Mouse (Mus musculus): ENCODE measurements at regions not wholly inside any gene's neighbourhood (a gene's known extent, or its start where the extent isn't known, plus 50 kb on each side); places are given as distances from the start of the nearest gene placed in this dataset.

DNA sequence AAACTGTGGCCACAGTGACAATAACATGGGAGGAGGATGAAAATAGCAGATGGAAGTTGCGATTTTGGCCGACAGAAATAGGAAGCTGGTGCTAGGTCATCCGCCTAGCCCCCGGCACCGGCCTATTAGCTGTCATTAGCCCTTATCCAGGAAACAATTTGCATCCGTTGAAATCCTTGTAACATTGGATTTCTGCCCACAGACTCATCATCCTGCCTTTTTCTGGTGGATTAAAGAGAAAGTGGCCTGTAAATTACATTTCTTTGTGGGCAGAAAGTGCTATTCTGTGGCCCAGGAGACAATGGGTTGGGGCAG is 261.1 kb upstream of the Gm10131 start:
- peak in 1 of 2 experiments; percentile 32 for DNase-seq

DNA sequence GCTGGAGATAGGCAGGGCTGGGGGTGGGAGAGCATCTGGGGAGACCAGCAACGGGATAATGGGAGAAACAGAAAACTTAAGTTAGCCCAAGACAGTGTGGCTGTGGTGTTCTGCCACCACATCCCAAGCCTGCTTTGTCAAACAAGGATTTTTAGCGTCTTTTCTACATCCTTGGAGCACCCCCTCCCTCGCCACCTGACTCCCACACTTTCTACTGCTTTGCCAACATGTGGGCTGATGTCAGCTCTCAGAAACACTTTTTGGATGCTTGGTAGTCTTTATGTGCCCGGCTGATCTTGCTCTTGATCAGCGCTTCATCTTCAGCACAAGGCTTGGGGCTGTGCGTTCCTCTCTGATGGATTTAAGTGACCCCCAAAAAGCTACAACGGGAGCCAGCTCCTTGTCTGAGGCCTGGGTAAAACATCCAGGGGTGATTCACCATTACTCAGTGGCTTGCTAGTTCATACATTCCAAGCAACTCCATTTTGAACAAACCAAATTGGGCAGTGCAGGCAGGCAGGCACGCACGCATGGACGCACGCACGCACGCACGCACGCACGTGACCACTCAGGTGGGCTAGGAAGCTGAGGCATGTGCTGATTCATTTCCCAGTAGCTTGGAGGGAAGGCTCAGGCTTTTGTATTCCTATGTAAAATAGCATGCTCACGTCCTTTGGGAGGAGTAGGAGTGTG is 260.6 kb upstream of the Gm10131 start:
- no peak for DNase-seq

DNA sequence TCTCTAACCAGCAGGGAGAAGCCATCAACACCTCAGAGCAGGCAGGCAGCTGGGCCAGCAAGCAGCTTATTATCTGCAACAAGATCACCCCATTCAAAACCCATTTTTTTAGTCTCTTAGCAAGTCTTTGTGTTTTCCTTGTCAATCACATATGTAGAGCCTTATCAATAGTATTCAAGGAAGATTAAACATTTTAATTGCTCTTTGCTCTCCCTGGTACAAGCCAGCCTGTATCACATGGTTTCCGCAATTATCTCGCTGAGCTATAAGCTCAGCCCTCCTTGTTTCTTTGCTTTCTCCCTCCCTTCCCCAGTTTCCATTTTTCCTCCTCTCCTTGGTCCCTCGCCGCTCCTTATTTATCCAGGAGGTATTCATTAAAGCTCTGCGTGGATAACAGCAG is 259.9 kb upstream of the Gm10131 start:
- no peak for DNase-seq

DNA sequence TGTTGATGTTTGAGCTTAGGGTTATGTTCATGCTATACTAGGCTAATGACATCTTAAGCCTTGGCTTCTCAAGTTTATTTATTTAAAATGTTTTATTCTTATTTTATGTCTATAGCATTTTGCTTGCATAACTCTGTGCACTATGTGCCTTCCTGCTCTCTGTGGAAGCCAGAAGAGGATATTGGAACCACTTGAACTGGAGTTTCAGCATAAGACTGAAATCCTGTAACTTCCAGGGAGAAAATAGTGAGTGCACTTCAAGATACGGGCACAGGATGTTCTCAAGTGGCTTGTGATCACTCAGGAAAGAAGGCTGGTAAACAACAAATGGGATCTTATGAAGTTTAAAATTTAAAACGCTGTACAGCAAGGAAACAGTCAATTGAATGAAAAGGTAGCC is 257.0 kb upstream of the Gm10131 start:
- no peak for DNase-seq

DNA sequence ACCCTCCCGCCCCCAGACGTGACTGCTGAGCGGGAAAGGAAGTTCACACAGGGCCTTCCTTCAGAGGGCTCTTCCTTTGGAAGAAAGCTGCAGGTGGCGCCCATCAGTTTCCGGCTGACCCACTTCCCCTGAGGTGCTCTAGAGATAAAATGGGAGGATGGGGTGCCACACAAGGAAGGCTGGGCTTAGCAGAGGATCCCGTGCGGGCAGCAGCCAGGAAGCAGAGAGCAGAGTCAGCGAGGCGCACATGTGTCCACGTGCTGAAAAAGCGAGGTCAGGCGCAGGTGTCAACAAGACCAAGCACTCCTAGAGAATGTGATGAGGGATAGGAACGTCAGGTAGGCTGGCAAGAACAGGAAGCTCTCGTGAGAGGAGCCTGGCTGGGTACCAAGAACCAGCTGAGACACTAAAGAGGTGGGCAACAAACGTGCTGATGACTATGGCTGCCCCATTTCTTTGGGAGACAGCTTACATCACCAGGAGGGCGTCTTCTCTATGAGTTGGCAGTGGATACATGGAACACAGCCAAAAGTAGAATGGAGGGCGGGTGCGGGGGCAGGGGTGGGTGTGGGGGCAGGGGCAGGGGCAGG is 253.0 kb upstream of the Gm10131 start:
- no peak for DNase-seq

DNA sequence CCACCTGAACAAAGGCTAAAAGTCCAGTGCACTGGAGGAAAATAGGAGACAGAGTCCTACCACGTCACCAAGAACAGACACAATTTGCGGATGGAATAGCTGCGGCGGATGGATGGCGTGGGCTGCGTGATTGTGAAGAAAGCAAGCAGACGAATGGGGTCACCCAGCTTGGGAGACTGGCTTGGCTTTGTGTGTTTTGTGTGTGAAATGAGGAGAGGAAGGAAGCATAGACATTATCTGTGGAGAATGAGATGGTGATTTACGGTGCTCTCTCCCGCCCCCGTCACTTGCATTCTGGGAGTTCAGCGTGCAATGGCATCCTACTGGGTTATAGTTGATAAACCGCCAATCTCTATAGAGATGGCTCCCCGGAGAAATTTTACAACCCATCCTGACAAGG is 252.1 kb upstream of the Gm10131 start:
- DNase-seq: no peak

DNA sequence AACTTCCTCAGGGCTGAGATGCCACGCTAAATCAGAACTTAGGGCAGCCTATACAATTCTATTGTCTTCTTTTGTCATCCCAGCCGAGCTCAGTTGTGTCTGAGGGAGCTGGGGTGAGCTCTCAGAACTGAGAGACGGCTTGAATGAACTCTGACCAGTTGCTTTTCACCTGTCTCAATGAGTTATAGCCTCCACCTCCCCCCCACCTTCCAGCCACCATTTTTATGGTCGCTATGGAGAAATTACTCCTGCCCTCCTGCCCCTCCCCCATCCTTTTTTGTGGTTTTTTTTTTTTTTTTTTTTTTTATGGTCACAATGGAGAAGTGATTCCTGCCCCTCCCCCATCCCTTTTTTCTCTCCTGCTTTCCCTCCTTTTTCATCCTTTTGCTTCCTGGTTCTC is 251.6 kb upstream of the Gm10131 start:
- DNase-seq: no peak

DNA sequence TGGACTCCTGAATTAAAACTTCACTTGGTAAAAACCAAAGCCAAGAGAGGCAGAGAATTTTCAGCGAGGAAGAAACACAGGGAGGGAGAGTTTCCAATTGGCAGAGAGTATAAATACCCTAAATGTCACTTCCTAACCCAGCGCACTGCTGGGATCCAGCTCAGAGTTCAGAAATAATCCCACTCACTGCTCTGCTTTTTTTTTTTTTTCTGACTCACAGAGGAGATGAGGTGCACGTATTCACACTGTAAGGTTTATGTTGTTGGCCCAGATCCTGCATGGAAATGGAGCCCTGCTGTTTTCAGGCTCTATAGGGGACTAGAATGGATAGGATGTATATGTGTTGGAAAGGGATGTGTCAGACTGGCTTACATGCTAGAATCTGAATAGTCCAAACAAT is 249.8 kb upstream of the Gm10131 start:
- no peak for DNase-seq

DNA sequence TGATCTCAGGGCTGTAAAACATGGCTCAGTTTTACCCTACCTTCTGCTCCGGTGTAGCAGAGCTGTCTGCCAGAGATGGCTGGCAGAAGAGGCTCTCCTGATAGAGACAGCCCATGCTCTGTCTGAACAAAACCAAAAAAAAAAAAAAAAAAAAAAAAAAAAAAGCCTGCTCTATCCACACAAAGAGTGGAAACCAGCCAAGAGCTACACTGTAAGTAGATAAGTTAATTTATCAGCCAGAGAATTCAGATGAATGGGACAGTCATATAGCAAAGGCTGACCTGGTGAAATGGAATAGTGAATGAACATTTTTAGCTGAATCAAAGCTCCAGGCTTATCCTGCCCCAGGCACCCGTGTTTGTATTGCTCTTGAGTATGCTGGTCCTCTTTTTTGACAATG is 248.2 kb upstream of the Gm10131 start:
- no peak for DNase-seq

DNA sequence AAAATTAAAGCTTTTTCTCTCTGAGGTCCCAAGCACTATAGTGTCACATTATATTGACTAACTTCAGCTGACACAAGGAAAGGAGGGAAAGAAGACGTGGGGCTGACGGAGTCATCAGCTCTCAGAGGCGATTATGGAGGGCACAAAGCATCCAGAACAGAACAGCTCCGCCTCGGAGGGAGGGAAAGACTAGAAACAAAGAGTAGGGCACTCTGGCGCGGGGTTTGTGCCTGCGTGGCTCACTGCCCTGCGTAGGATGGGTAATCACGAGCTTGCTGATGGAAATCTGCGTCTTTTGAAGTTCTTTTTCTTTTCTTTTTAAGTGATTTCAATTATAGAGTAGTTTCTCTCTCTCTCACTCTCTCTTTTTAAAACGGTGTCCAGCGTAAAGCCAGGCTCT is 243.5 kb upstream of the Gm10131 start:
- no peak for DNase-seq

DNA sequence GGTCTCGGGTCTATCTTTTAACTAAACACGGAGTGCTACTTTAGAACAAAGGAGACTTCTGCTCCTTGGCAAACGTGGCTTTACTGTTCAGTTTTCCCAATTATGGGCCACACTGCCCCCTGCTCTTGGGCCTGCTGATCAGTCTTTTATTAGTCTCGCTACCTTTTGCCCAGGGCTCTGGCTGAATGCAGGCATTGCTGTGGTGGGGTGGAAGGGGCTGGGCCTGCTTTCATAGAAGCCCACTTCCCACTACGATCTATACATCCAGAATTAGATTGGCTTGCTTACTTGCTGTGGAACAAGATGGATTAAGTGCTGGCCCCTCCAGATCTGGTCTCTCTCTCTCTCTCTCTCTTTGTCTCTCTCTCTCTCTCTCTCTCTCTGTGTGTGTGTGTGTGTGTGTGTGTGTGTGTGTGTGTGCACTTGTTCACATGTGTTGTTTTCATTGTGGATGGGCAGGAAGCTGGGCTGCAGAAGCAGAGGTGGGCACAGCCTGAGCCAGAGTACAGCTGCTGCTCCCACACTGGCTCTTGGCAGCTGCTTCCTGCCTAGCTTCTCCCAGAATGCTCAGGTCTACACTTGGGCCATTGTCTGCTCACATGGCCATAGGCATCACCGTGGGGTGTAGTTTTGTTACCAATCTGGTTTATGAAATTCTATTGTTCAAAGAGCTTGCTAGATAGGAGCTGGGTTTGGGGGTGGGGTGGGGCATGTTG is 241.8 kb upstream of the Gm10131 start:
- no peak for DNase-seq

DNA sequence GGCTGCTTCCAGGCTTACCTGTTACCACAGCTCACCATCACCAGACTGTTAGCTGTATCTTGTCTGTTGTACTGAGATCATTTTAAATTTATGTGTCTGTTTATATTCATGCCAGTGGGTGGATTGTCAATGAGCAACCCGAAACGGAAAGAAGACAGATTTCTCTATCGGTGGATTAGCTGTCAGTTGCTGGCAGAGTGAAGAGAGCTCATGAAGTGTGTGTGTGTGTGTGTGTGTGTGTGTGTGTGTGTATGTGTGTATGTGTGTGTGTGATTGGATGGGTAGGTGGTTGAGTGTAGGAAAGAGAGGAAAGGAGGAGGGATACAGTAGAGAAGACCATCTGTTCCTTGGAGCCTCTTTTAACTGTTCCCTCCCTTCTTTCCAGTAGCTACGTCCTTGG is 223.3 kb upstream of the Gm10131 start:
- DNase-seq: no peak

DNA sequence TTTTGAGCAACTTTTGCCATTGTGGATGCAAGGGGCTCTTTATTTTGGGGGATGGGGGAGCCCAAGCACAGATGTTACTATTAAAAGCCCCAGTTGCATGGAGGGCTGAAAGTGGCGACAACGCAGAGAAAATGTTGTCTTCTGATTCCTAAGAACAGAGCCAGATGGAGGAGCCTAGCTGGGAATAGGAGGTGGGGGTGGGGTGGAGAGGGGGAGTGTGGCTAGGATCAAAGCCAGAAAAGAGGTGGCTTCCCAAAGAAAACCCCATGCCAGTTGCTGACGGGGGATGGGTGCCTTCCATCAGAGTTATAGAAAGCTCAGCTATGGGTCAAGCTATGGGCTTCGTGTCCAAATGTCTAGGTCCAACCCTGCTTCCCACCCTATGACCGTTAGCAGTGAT is 220.1 kb upstream of the Gm10131 start:
- no peak for DNase-seq

DNA sequence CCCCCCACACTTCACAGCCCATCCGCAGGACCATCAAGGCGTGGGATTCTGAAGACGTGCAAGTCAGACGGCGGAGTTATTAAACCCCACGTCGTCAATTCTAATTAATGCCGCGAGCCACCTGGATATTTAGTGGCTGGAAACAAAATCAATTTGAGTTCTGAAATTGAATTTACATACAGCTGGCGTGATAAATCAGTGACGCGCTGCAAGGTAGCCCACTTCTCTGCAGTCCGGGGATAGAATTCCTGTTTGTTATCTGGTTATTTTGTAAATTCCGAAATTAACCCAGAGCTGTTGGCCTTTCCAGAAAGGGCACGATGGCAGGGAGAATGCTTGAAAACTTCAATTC is 215.1 kb upstream of the Gm10131 start:
- DNase-seq: no peak

DNA sequence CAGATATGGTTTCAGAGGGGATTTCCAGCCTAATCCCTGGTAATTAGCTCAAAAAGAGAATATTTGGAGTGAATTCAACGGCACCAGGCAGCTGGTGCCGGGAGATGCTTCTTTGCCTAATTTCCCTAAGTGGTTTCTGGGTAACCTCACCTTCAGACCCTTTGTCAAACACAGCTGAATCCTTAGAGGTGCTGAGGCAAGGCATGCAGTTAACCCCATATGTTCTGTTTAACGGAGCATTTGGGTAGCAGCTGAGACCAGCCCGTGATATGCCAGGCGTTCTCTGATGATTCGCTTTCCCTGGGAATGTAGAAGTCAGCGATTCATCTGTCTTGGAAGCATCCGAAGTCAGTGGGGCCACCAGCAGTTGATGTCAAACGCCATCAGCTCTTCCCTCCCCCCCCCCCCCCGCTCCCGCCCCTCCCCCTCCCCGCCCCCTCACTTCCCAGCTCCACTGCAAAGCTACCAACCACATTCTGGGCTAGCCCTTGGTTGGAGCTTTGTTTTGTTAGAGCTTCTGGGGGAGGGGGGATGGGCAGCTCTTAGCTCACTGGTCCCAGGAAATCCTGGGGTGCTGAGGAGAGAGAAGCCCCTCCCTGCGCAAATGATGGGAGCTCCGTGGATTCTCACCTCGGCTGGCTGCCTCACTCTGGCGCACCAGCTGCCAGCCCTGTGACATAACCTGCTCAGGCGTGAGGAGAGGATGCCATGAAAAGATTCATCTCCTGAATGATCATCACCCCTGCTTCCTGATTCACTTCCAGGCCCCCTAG is 214.5 kb upstream of the Gm10131 start:
- DNase-seq: no peak

DNA sequence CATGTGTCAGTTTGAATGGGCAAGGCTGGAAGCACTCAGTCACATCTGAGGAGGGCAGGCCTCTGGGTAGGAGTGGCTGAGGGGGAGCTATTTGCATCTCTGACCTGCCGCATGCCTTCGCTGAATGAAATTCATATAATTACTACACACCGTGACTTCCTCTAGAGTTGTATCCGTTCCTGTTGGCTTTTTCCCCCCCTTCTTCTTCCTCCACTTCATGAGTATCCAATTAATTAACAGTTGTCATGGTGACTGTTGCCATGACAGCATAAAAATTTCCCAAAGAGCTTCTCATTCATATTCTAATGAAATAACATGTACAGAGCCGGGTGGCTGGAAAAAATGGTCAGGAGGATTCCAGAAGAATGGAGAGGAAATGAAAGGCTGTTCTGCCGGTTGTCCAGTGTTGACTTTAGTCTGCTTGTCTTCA is 208.6 kb upstream of the Gm10131 start:
- DNase-seq: no peak

DNA sequence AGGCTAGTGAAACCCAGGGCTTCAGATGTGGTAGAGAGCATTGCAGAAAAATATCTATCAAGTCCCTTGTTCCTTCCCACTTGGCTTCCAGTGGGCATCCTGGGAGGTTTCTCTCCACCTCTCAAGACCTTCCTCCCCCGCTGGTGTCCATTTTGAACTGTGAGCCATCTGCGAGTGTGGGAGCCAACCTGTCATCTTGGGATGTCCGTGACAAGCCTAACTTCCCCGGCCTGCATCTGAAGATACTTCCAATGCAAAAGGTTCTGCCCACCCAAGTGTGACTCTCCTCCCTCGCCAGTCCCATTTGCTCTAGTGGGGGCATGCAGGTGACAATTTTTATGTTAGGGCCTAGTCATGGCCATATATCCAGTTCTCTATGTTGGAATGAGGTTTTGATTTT is 208.2 kb upstream of the Gm10131 start:
- DNase-seq: no peak

DNA sequence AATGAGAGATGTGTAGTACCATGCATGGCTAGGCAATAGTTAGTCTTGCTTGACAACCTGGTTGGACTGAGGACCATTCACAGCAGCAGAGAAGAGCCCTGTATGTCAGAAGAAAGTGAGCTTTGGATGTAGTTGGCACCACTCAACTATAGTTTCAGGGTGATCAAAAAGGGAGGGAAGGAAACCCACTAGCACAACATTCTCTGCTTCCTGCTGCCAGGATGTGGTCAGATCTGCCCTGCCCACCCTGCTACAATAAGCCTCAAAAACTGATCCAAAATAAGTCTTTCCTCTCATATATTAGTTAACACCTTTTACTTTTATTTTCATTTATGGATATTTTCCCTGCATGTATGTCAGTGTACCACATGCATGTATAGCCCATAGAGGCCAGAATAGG is 203.7 kb upstream of the Gm10131 start:
- no peak for DNase-seq

DNA sequence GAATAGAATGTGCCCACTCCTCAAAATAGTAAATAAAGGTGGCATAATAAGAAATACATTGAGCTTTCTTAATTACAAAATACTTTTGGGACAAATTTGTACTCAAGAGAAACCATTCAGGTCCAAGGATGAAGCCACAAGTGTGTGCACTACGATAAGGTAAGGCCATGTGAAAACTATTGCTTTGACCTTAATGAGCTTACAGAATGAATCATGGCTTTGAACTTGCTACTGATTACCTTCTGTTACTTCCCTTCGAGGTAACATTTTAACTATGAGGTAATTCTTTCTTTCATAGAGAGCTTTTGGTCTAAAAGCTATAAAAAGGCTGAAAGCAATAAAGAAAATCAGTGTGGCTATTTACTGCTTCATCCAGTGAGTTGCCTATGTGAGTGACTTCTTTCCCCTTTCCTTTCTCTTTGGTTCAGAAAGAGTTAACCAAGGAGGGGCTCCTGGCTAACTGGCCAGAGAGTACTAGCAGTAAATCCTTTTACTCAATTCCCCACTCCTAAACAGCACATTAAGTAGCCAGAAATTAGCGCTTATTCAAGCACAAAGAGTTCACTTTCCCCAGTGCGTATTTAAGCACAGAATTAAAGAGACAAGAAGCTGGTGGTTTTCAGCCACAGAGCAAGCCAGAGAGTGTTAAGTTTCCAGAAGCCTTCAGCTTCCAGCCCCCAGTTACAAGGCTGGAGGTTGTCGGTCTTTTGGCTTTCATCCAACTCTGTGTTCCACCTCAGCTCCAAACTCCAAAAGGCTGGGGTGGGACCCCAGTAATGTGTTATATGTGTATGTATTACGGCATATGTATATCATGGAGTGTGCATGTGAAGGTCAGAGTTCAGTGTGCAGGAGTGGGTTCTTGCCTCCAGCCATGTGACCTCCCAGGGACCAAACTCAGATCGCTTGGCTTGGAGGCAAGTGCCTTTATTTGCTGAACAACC is 194.3 kb upstream of the Gm10131 start:
- no peak for DNase-seq

DNA sequence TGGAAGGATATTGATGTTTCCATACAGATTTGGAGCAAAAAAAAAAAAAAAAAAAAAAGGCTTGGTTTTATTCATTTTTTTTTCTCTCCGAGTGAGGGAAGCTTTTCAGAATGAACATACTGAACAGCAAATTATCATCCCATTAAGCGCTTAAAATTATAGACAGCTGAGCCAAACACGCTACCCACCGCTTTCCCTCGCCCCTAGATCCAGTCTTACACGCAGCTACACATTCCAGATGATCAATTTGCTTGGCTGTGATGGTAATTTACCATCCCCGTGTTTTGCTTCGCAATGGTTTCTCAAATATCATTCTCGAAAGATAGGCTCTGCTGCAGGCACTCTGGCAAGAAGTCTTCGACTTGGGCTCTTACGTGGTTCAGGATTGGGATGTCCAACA is 192.3 kb upstream of the Gm10131 start:
- DNase-seq: no peak

DNA sequence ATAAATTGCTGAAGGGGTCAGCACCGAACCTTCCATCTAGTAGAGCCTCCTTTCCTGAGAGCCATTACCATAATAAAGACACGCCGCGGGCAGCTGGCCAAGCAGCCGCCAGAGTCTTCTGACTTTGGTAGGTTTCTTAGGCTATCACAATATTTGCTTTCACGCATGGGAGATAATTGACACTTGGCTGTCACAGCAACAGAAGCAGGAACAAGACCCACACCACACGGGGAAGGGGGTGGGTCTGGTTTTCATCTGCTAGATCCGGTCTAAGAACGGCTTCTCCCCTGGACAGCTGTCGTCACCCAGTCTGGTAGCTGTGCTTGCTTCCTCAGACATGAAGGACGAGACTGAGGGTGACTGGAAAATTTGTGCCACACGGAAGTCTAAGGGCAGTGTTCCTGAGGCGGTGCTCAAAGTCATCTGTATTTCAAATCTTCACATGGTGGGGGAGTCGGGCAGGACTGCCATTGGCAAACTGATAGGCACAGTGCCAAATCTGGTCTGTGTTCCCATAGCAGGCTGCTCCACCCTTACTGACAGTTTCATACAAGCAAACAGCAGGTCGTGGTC is 188.9 kb upstream of the Gm10131 start:
- DNase-seq: peak; percentile 32 to 39

DNA sequence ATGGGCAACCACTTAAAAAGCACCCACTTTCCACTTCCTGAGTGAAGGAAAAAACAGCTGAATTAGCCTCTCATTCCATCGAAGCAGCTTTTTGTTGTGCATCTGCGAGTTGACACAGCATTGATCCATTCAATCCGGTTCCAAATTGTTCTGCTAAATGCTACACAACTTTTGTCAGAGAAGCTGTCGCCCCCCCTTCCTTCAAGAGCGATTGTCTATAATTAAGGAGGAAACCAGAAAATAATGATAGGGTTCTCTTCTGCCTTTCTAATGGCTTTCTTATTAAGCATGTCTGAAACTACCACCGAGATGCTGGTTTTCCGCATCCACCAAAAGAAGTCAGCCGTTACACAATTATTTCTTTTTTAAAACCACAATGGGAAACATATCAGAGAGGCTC is 183.2 kb upstream of the Gm10131 start:
- DNase-seq: no peak
